Mouse (Mus musculus) C2C12 (cell line): Measurements from ENCODE around the gene Dbndd1.

ENCODE experiments used
- CEBPB ChIP-seq: IDR thresholded peaks from one replicate; pipeline ENCODE4 v1.6.1; 2011; ENCODE audit warnings: low read depth, mild to moderate bottlenecking, control low read depth, moderate library complexity
- CTCF ChIP-seq: IDR thresholded peaks from one replicate; pipeline ENCODE4 v1.5.1; 2011; ENCODE audit not compliant: control insufficient read depth, insufficient read depth, insufficient read length
- FOSL1 ChIP-seq: IDR thresholded peaks from one replicate; pipeline ENCODE4 v1.8.0; 2011; ENCODE audit warnings: mild to moderate bottlenecking, low read length; ENCODE audit not compliant: poor library complexity, insufficient read depth, severe bottlenecking
- MAX ChIP-seq: IDR thresholded peaks from one replicate; pipeline ENCODE4 v1.6.1; 2011; ENCODE audit warnings: mild to moderate bottlenecking, control low read depth
- MYOD1 ChIP-seq: IDR thresholded peaks from one replicate; pipeline ENCODE4 v1.6.1; 2011; ENCODE audit warnings: low read depth; ENCODE audit not compliant: control insufficient read depth, insufficient read length
- MYOG ChIP-seq: IDR thresholded peaks from one replicate; pipeline ENCODE4 v1.6.1; 2011; ENCODE audit not compliant: control insufficient read depth, insufficient read length; ENCODE audit errors: extremely low read depth
- USF1 ChIP-seq: IDR thresholded peaks from one replicate; pipeline ENCODE4 v1.6.1; 2011; ENCODE audit warnings: low read depth, mild to moderate bottlenecking, control low read depth, moderate library complexity

DNA sequence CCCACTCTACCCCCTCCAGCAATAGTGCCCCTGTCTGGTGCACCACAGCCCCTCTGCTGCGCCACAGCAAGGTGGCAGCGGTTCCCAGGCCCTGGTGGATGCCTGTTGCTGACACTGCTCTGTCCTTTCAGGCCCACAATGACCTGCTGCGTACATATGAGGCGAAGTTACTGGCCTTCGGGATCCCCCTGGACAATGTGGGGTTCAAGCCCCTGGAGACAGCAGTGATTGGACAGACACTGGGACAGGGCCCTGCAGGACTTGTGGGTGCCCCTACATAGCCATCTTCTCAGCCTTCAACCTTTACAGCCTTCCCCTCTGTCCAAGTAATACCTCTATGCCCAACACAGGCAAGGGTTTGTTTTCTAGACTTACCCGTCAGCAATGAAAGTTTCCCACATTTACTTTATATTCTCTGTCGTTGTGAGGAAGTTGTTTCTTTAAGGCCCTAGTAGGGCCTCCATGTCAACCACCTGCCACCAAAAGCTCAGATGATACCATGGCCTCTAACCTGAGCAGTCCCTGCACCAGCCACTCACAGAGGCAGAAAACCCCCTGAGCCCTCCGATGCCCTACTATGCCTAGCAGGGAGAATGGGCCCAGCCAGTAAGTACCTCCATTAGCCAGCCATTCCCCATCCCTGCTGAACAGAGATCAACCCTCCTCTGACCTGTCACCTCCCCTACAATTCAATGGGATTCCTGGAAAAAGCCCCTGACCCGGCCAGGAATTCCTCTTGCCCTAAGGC, 21.2 kb upstream of the Dbndd1 start:
- no peak for TF ChIP-seq CTCF
- TF ChIP-seq MAX: no peak
- TF ChIP-seq MYOG: no peak
- no peak for TF ChIP-seq USF1
- no peak for TF ChIP-seq CEBPB
- no peak for TF ChIP-seq MYOD1
- TF ChIP-seq FOSL1: no peak
